Mouse (Mus musculus): Measurements from ENCODE around the gene Cog5. TPM values are rescaled to one million over a fixed set of nuclear protein-coding genes. Genes with fewer than 3 reads are reported as not detected.

Gene Cog5
- polyA plus RNA-seq, 1 experiment = 7.3 TPM

DNA sequence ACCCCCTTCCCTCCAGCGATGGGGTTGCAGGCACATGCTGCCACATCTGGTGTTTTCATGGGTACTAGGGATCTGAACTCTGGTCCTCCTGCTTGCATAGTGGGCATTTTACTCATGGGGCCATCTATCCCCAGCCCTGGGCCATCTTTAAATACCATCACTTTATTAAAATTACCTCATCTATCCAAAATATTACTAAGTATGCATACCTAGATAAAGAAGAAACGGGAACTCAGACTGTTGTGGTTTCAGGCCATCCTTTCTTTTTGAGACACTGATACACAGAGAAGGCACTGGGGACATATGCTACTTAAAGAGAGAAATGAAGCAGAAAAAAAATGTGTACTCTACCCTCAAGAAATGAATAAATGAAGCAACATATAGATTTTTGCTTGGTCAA lies 331.8 kb downstream of the Cog5 start:
- no peak overlapping the region for H3K27ac ChIP-seq (ENCODE audit: insufficient read depth, low read depth, low read length)
- no peak overlapping the region for H3K4me3 ChIP-seq (ENCODE audit: low read depth, low read length)
- H3K4me1 ChIP-seq (ENCODE audit: control insufficient read depth, insufficient read depth, insufficient read length, low read length) = peaks cover 3% of the 10 kb centered on the region
- TF ChIP-seq POLR2A (IDR thresholded peaks at IDR 0.05; ENCODE audit: low read depth, low read length) (no peak), CTCF (IDR thresholded peaks at IDR 0.05; ENCODE audit: extremely low read depth, insufficient read length, insufficient replicate concordance, low read depth, low read length) (no peak)
- H3K27me3 ChIP-seq (ENCODE audit: control insufficient read depth, insufficient read depth, low read length) = no peaks in the 10 kb centered on the region
- 80% methylated on average over 2 of the region's 2 CpGs for WGBS
- no peaks in the 10 kb centered on the region for H3K36me3 ChIP-seq (ENCODE audit: control insufficient read depth, insufficient read depth, low read length)

Other genes with a start within 250 kb of the Cog5 start
- gene Cbll1, start 155.3 kb upstream of the Cog5 start, polyA plus RNA-seq (2012; rRNA removed) = 1.8 and 4.1 TPM in 2 replicates
- gene Slc26a4, start 94.9 kb upstream of the Cog5 start, polyA plus RNA-seq (2012; rRNA removed) = 0.04 and 0.16 TPM in 2 replicates
- gene Bcap29, start 20.2 kb upstream of the Cog5 start, polyA plus RNA-seq (2012; rRNA removed) = 0.39 and 0.56 TPM in 2 replicates
- 0.48 and 1.8 TPM in 2 replicates for gene Dus4l, start within 50 bp of the Cog5 start, polyA plus RNA-seq (2012; rRNA removed)
- 0.05 and 0.13 TPM in 2 replicates for gene Gpr22, start 59.1 kb downstream of the Cog5 start, polyA plus RNA-seq (2012; rRNA removed)

Data from small intestine, adult 2 months (tissue).